Mouse (Mus musculus) forebrain, embryonic 16.5 days (tissue): Measurements from ENCODE around the gene Ahnak2. TPM values are rescaled to one million over a fixed set of nuclear protein-coding genes. Genes with fewer than 3 reads are reported as not detected.

Source experiments
- ATAC-seq: fragments of 200-750 bp; cut with Nextera tagmentation; 2 replicates; pipeline ENCODE4 v1.8.0; 2017; ENCODE audit warnings: mild to moderate bottlenecking, moderate library complexity
- H3K27ac ChIP-seq: fragments of 300-500 bp; sonication (generic); 2 replicates; pipeline ENCODE4 v1.5.1; 2014; ENCODE audit warnings: low read length, control low read depth
- H3K27me3 ChIP-seq: fragments of 300-500 bp; sonication (generic); replicated peaks from 2 replicates; pipeline ENCODE4 v1.6.1; 2014; ENCODE audit warnings: low read length; ENCODE audit not compliant: control insufficient read depth, insufficient read depth
- H3K36me3 ChIP-seq: fragments of 300-500 bp; sonication (generic); 2 replicates; pipeline ENCODE4 v1.6.1; 2014; ENCODE audit not compliant: control insufficient read depth, insufficient read depth
- H3K4me1 ChIP-seq: fragments of 300-500 bp; sonication (generic); replicated peaks from 2 replicates; pipeline ENCODE4 v1.6.1; 2014; ENCODE audit warnings: low read length; ENCODE audit not compliant: control insufficient read depth, insufficient read depth
- H3K4me2 ChIP-seq: fragments of 300-500 bp; sonication (generic); 2 replicates; pipeline ENCODE4 v1.6.1; 2014; ENCODE audit warnings: mild to moderate bottlenecking, low read length, control low read depth
- H3K4me3 ChIP-seq: fragments of 300-500 bp; sonication (generic); replicated peaks from 2 replicates; pipeline ENCODE4 v1.5.1; 2014; ENCODE audit warnings: mild to moderate bottlenecking, low read length, control low read depth
- H3K9ac ChIP-seq: fragments of 300-500 bp; sonication (generic); replicated peaks from 2 replicates; pipeline ENCODE4 v1.6.1; 2014; ENCODE audit warnings: low read depth, low read length, control low read depth
- H3K9me3 ChIP-seq: fragments of 300-500 bp; sonication (generic); 2 replicates; pipeline ENCODE4 v1.6.1; 2016; ENCODE audit warnings: low read length; ENCODE audit not compliant: control insufficient read depth
- WGBS: fragments of 180-500 bp; shearing (Covaris S2); extraction: QIAGEN DNeasy Blood & Tissue Kit; methylation state at CpG from one replicate; pipeline ENCODE4 v1.1.7; 2014; 5-methylcytosine and 5-hydroxymethylcytosine counted together
- polyA plus RNA-seq: library from polyadenylated mRNA; unstranded; fragments of >200 nt; fragmentation: Nextera tagmentation; extraction: Ambion mirVana; gene quantifications from 2 replicates; pipeline ENCODE4 v1.2.1, GENCODE M21; 2015

Ahnak2 gene
- polyA plus RNA-seq, 1 experiment from 2014 or later, result 1.2 TPM

DNA sequence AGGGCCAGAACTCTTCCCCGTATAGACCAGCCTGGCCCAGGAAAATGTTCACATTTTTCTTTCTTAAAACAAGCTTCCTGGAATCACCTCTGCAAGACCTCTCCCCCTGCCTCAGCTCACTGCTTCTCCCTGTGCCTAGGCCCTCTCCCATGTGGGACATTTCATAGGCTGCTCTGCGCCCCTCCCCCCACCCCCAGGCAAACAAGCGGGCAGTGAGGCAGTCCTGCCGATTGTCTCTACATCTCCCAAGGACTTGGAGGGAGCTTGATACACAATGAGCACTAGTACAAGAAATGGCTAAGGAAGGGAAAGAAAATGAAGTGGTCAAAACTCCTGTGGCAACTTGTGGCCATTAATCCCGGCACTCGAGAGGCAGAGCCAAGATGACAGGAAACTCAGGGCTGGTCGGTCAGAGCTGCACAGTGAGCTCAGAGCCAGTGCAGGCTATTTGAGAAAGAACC lies 8.1 kb downstream of the Ahnak2 start:
- Histone ChIP-seq H3K4me1 (peaks cover 17% of the 10 kb centered on the region), H3K4me2 (no peak overlapping the region), H3K9ac (no peak overlapping the region), H3K36me3 (no peaks in the 10 kb centered on the region), H3K27ac (no peak overlapping the region), H3K9me3 (no peaks in the 10 kb centered on the region), H3K27me3 (no peaks in the 10 kb centered on the region), H3K4me3 (no peak overlapping the region)
- no peak for ATAC-seq
- WGBS, result 29% methylated on average over 7 of the region's 7 CpGs

- no peaks in the 10 kb centered on the region for H3K9me3 ChIP-seq
- ATAC-seq, result no peak
- no peaks in the 10 kb centered on the region for H3K36me3 ChIP-seq
- no peak overlapping the region for H3K4me3 ChIP-seq
- H3K27me3 ChIP-seq, result no peaks in the 10 kb centered on the region
- H3K4me1 ChIP-seq, result peaks cover 17% of the 10 kb centered on the region
- no peak overlapping the region for H3K4me2 ChIP-seq
- H3K27ac ChIP-seq, result no peak overlapping the region
- H3K9ac ChIP-seq, result no peak overlapping the region
- 75% methylated on average over 13 of the region's 13 CpGs for WGBS
These were observed 8.7 kb downstream of the Ahnak2 start for GRCm38 (mm10) chr12:112793601-112794355.

DNA sequence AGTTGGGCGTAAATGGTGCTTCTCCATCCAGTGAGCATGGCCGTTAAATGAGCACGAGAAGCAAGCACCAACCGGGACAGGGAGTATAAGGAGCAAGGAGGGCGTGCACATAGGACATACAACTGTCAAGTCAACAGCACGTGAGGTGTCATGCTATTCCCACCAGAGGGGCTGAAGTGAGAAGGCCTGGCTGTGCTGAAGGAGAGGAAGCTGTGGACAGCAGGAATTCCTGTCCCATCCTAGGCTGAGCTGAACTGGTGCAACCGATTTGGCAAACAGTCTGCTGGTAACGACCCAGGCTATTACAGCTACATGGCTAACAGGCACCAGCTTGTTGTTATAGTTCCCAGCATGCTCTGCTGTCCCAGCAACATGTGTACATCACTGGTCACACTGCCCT lies 11.4 kb downstream of the Ahnak2 start:
- Histone ChIP-seq H3K4me3 (no peak overlapping the region), H3K9me3 (no peaks in the 10 kb centered on the region), H3K27ac (no peak overlapping the region), H3K27me3 (no peaks in the 10 kb centered on the region), H3K9ac (no peak overlapping the region), H3K36me3 (no peaks in the 10 kb centered on the region), H3K4me2 (no peak overlapping the region), H3K4me1 (peaks cover 6% of the 10 kb centered on the region)
- WGBS, result 73% methylated on average over 8 of the region's 8 CpGs
- no peak for ATAC-seq

GRCm38 (mm10) chr12:112774481-112774880 lies 28.0 kb downstream of the Ahnak2 start:
- no peak for ATAC-seq
- H3K9ac ChIP-seq, result no peak overlapping the region
- H3K4me3 ChIP-seq, result no peak overlapping the region
- H3K36me3 ChIP-seq, result no peaks in the 10 kb centered on the region
- H3K9me3 ChIP-seq, result no peaks in the 10 kb centered on the region
- no peaks in the 10 kb centered on the region for H3K27me3 ChIP-seq
- no peak overlapping the region for H3K4me2 ChIP-seq
- H3K27ac ChIP-seq, result no peak overlapping the region
- 94% methylated on average over 10 of the region's 10 CpGs for WGBS
- no peaks in the 10 kb centered on the region for H3K4me1 ChIP-seq

DNA sequence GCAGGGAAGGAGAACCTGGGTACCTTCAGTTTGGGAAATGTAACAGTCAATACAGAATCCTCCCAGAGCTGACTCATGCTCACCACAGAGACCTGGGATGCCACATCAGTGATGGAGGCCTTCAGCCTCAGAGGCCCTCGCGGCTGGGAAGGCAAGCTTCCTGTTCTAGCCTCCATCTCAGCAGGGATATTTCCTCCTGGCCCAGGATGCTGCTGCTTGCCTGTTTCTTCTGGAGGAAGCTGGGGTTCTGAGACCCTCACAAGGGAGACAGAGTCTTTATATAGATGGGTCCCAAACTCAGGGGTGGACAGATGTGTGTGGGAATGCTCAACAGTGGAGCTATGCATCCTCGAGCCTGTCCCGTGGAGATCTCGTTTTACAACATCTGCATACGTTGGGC lies 28.4 kb downstream of the Ahnak2 start:
- WGBS, result 89% methylated on average over 6 of the region's 6 CpGs
- Histone ChIP-seq H3K27me3 (no peaks in the 10 kb centered on the region), H3K27ac (no peak overlapping the region), H3K4me2 (no peak overlapping the region), H3K36me3 (no peaks in the 10 kb centered on the region), H3K4me1 (no peaks in the 10 kb centered on the region), H3K9ac (no peak overlapping the region), H3K4me3 (no peak overlapping the region), H3K9me3 (no peaks in the 10 kb centered on the region)
- no peak for ATAC-seq

DNA sequence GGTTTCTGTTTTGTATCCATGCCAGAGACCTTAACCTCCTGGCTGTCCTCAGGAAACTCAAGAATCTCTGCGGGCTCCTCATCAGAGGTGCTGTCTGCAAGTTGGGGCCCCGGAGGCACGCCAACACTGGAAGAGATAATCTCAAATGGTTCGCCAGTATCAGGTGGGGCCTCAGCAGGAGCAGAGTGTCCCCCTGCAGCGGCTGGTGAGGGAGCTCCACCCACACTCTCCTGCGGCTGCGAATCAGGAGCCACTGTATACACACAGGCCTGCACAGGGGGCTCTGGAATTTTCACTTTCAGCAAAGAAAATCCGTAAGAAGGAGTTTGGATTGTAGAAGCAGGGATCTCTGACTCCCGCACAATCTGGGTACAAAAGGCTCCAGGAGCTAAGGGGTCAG lies 29.1 kb downstream of the Ahnak2 start:
- Histone ChIP-seq H3K4me2 (no peak overlapping the region), H3K27me3 (no peaks in the 10 kb centered on the region), H3K4me1 (no peaks in the 10 kb centered on the region), H3K4me3 (no peak overlapping the region), H3K27ac (no peak overlapping the region), H3K9me3 (no peaks in the 10 kb centered on the region), H3K9ac (no peak overlapping the region), H3K36me3 (no peaks in the 10 kb centered on the region)
- no peak for ATAC-seq
- WGBS, result 45% methylated on average over 9 of the region's 9 CpGs

DNA sequence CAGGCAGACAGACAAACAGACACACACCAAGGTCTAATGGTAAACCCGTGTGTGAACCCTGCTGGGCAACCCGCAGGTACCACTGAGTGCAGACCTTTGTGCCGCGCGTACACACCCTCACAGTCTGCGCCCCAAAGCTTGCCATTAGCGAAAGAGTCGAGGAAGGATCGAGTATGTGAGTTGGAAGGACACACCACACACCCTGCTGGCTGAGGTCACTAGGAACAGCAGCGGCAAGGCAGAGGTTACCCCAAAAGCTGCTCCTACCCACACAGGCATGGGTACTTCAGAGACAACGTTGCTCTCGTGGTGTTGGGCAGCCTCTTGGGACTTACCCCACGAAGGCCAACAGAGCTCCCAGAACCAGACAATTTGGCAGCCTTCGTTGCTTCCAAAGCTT lies 30.2 kb downstream of the Ahnak2 start:
- 92% methylated on average over 14 of the region's 14 CpGs for WGBS
- Histone ChIP-seq H3K27ac (no peak overlapping the region), H3K4me1 (no peaks in the 10 kb centered on the region), H3K27me3 (no peaks in the 10 kb centered on the region), H3K9me3 (no peaks in the 10 kb centered on the region), H3K9ac (no peak overlapping the region), H3K4me3 (no peak overlapping the region), H3K4me2 (no peak overlapping the region), H3K36me3 (no peaks in the 10 kb centered on the region)
- ATAC-seq, result no peak

DNA sequence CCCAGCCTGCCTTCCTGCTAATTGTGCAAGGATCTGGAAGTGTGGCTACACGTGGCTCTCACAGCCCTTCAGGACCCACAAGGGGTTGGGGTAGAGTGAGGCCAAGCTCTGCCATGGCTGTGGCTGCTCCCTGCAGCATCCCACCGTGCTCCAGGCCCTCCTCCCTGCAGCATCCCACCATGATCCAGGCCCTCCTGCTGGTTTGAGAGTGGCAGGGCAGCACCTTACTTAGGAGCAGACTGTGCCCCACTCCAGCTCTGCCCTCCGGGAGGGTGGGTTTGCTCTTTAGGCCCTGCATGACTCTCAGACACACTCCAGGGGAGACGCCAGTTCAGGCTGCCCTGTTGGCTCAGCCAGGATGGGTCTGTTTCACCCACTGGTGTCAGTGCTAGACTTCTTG lies 32.1 kb downstream of the Ahnak2 start:
- Histone ChIP-seq H3K9me3 (no peaks in the 10 kb centered on the region), H3K4me1 (0 out of 2 replicates have a peak, but pooled peaks cover 2% of the 10 kb centered on the region)

GRCm38 (mm10) chr12:112769751-112770150 lies 32.7 kb downstream of the Ahnak2 start:
- Histone ChIP-seq H3K27ac (no peak overlapping the region), H3K36me3 (no peaks in the 10 kb centered on the region), H3K9ac (no peak overlapping the region), H3K4me1 (0 out of 2 replicates have a peak, but pooled peaks cover 2% of the 10 kb centered on the region), H3K27me3 (no peaks in the 10 kb centered on the region), H3K9me3 (no peaks in the 10 kb centered on the region), H3K4me2 (no peak overlapping the region), H3K4me3 (no peak overlapping the region)
- WGBS, result 76% methylated on average over 2 of the region's 2 CpGs
- no peak for ATAC-seq

More for the DNA sequence above, 32.1 kb downstream of the Ahnak2 start:
- 80% methylated on average over 4 of the region's 4 CpGs for WGBS
- H3K36me3 ChIP-seq, result no peaks in the 10 kb centered on the region
- H3K27me3 ChIP-seq, result no peaks in the 10 kb centered on the region
- no peak overlapping the region for H3K27ac ChIP-seq
- no peak overlapping the region for H3K4me2 ChIP-seq
- H3K9ac ChIP-seq, result no peak overlapping the region
- ATAC-seq, result no peak
- H3K4me3 ChIP-seq, result no peak overlapping the region
